Mouse (Mus musculus) ES-CJ7 (cell line): Measurements from ENCODE around the gene Myo10.
A peak's percentile ranks its signal among the peaks of the same experiment; 100 is the strongest.

ENCODE experiments used
- DNase-seq: peaks from one replicate; pipeline ENCODE4 v3.0.0; 2011; ENCODE audit warnings: low read depth, low spot score

Gene Myo10

DNA sequence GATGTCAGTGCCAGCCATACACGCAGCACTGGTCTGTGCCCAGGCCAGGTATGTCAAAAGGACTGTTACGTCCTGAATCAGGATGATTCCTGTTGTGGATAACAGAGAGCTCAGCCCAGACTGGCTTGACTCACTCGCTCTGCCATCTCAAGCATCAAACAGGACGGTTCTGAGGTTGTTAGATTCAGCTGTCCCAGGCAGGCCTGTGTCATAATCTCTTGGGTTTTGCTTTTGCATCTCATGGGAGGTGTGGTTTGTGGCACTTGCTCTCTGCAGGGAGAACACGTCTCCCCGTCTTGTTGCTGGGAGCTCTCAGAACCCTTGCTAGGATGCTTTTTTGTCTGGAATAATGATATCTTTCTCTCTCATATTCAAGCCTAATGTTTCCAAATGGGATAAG lies 97.9 kb downstream of the Myo10 start:
- no peak for DNase-seq

DNA sequence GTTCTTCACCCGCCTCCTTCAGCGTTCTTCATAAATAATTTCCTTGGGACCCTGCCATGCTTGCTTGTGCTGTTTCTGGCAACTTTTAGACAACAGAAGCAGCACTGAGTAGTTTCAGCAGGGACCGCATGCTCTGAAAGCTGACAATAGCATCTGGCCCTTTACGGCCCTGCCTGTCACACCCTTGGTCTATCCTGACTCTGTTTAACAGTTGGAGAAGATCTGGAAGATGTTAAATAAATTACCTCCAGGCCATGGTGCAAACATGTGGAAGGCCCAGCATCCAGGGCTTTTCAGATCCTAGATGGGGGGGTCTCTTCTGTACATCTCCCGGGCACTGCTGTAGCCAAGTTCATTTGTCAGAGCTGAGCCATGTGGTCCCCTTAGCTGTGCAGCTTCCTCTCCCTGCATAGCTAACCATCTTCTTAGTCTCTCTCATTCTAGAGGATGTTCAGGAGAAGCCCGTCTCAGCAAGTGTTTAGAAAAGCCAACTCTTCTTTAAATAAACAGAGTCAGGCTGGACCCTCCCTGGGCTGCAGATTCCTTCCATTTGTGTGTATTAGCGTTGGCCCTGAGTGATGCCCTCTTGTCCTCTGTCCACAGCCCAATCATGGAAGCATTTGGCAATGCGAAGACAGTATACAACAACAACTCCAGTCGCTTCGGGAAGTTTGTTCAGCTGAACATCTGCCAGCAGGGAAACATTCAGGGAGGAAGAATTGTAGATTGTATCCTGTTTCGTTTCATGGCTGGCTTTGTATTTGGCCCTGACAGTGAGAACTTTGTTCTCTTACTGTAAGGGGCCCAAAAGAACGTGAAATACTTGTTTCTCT lies 101.2 kb downstream of the Myo10 start:
- DNase-seq = no peak

GRCm38 (mm10) chr15:25724549-25724948 lies 102.2 kb downstream of the Myo10 start:
- DNase-seq = peak; percentile 92

- DNase-seq = no peak
Measured at GRCm38 (mm10) chr15:25726814-25727213, 104.5 kb downstream of the Myo10 start.

DNA sequence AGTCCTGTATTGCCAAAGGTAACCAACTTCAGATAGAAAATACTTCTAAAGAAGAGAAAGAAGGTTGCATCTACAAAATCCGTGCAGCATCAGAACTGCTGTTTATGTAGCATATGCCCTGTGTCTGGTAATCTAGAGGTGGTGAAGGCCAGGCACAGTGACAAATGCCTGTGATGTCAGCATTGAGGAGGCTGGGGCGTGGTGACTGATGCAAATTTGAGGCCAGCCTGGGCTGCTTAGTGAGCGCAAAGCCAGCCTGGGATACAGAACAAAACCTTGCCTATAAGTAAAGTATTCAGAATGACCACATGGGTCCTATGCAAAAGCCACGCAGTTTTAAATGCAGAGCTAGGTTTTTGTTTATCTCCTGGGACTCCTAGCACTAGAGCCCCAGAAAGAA lies 106.2 kb downstream of the Myo10 start:
- peak; percentile 68 for DNase-seq

- DNase-seq = peak; percentile 65
Measured at GRCm38 (mm10) chr15:25731053-25731452, 108.7 kb downstream of the Myo10 start.

DNA sequence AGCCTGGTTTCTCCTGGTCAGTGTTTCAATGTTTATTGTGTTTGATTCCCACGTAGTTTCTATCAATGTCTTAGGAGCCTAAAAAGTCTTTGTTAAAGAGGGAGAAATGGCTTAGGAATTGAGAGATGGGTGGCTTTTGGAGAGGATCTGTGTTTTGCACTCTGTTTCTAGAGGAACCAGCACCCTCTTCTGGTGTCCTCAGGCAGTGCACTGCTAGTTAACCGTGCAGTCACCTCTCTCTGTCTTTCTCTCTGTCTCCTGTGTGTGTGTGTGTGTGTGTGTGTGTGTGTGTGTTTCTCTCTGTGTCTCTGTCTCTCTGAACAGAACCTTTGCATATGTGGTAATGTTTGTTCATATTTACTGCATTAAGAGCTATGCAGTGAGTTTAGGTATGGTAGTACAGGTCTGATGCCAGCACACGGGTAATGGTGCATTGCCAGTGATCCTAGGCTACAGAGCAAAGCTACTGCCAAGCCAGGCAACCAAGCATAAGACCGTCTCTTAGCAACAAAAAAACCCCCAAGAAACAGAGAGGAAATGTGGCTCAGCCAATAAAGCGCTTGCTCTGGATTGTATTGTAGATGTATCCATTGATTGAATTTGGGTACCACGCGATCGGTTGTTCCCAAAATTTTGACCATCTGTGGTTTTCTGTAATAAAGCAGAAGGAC lies 110.6 kb downstream of the Myo10 start:
- peak; percentile 60 for DNase-seq

DNA sequence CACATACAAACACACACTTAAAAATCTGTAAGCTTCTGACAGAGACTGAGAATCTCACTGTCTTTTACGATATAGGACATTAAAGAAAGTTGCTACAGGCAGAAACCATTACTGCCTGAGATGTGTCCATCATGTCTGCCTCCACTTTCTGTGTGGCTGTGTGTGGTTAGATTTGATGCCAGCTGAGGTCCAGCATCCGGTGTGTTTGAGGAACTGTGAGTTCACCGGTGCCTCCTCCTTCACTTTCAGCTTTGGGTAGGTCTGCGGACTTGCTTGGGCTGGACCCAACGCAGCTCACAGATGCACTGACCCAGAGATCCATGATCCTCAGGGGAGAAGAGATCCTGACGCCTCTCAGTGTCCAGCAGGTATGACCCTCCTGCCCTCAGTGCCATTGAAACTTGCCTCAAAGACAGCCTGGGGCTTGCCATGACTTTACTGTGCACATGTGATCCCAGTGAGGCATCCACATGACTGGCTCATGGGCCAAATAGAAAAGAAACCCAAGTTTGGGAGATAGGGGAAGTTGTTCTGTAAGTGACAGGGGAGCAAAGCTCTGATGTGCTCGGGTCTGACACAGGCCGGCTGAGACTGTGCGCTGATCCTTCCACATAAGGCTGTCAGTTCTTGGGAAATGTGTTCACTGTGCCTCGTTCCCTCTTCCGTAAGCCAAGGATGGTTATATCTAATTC lies 111.6 kb downstream of the Myo10 start:
- DNase-seq = no peak

GRCm38 (mm10) chr15:25736531-25736930 lies 114.2 kb downstream of the Myo10 start:
- no peak for DNase-seq

GRCm38 (mm10) chr15:25740271-25740670 lies 117.9 kb downstream of the Myo10 start:
- peak; percentile 94 for DNase-seq

- peak; percentile 66 for DNase-seq
Measured at GRCm38 (mm10) chr15:25742196-25742595, 119.9 kb downstream of the Myo10 start.

DNA sequence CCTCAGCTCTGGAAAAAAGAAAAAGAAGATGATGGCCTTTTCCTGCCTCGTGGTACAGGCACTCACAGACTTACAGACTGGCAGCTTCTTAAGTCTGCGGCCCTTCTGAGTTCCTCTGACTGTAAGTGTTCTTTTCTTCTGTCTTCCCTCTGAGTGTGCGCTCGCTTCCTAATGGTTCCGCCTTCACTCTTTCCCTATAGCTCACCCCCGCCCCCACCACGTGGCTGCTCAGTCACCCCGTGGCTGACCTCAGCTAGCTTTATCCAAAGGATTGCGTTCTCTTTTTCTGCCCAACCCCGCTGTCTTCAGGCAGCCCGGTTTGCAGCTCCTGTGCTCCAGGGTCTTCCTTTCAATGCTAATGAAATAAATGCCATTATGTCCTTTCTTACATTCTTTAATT lies 129.2 kb downstream of the Myo10 start:
- peak; percentile 83 for DNase-seq

DNA sequence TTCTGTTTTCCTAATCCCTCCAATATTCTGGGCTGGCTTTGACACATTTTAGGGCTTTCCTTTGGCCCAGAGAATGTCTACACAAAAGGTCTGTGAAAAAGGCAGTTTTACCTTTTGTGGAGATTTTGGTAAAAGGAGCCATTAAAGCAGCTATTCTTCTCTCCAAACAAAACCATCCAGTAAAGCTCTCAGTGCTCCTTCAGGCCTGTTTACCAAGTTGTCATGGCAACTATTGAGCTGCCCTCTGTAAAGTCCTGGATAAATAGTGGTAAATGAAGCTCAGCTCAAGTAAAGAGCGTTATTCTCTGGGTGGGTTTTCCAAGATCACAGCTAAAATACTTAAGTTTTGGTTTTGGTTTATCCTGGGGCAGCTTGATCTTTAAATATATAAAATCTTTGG lies 130.3 kb downstream of the Myo10 start:
- DNase-seq = peak; percentile 64

- DNase-seq = peak; percentile 35
Measured at GRCm38 (mm10) chr15:25753003-25753402, 130.7 kb downstream of the Myo10 start.

DNA sequence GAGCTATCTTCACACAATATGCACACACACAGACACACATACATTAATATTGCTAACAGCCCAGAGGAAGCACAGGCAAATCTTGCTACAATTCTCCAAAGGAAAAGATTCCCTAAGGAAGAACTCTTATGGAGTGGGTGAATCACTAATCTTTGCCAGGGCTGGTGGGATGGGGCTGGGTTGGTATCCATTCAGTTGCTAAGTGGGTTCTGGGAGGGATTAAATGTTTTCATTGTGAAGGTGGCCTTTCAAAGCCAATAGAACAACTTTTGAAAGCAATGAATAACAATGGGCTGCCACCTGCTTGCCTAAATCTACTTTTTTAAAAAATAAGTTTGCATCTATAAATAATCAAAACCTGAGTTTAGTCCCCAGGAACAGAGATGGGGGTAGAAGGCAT lies 131.6 kb downstream of the Myo10 start:
- peak; percentile 91 for DNase-seq

DNA sequence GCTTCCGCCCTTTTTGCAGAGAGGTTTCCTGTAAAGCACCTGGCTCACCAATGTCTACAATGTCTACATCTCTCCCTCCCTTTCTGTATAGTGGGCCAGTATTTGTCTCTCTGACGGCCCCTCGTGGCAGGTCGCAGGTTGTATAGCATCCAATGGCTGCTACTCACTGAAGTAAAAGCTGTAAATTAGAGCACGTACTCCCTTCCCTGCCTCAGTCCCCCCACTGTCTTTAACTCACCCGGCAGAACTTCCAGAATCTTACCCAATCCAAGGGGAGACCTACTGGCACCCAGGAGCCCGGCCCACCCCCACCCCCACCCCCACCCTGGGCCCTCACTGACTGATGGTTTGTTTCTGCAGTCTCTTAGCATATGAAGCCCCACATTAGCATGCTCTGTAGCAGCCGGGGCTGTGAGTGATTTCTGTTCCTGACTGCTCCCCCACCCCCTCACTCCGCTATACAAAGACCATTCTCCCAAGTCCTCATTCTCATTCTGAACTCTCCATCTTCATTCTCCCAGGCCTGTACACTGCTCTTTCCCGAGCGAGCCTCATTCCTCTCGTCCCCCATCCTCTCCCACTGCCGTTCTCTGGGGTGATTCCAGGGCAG lies 132.1 kb downstream of the Myo10 start:
- DNase-seq = peak; percentile 96

DNA sequence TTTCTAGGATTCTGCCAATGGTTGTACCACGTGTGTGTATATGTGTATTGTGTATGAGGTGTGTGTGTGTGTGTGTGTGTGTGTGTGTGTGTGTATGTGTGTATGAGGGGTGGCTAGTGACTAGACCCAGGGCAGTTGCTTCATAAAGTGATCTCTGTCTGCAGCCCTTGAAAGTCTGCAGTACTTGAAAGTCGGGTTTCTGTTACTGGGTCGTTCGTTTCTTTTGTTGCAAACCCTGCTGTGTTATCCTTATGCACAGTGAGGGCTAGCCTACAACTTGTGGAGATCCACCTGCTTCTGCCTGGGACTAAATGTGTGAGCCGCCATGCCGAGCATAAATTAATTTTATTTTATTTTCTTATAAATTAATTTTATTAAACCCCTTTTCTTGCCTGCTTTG lies 133.2 kb downstream of the Myo10 start:
- DNase-seq = no peak

GRCm38 (mm10) chr15:25756072-25756471 lies 133.7 kb downstream of the Myo10 start:
- DNase-seq = no peak

DNA sequence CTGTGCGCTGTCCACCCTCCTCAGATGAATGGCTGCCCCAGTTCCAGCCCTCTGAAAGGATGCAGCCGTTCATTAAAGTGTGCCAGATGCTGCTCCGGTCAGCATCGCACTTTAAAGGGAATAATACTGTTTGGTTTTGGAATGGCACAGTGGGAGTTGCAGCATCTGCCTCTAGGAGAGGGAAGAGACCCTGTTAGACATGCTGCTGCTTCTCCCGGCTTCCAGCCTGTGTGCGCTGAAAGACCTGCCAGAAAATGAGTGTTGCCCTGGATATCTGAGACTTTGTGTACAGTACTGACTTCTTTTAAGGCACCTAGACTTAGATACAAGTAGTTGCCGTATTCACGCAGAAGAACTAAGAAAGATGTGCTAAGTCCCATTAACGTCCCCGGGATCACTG lies 135.7 kb downstream of the Myo10 start:
- DNase-seq = no peak

DNA sequence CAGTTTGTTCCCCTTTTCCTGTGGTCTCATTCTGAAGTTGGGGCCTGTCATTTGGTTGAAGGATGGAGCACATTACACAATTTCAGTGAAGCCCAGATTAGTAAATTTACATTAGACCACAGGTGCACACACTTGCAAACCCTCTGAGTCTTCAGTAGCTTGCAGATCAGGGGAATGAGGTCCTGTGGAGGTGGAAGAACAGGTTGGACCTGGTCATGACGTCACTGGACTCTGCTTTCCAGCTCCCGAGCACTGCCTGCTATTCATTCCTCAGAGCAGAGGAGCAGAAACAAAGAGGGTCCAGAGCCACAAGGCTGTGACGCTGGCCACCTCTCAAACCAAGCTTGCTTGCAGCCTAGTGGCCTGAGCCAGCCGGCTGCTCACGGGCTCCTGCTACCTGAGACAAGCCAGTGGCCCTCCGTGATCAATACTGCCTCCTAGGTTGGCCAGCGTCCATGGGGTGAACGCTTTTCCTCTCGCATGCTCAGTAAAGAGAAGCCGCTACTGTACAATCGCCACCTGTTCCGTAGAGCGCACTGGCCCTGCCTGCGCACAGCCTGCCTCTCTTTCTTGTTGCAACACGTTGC lies 136.3 kb downstream of the Myo10 start:
- peak; percentile 41 for DNase-seq

DNA sequence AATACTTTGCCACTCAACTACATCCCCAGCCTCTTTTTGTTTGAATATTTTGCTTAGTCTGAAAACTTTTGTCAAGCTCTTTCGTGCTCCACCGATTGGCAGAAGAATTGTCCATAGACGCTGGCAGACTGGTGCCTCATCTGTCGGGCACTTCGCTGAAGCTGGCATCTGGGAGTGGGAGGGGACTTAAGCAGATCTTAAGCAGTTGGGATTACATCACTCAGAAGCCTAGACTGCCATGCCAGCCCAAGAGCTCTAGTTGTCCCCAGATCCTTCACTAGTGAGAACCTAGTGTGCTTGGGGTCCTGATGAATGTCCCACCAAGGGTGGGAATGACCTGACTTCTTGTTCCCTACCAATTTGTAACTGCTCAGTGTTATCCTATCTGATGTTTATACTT lies 138.0 kb downstream of the Myo10 start:
- no peak for DNase-seq

GRCm38 (mm10) chr15:25761049-25761448 lies 138.7 kb downstream of the Myo10 start:
- no peak for DNase-seq
